Mouse (Mus musculus): ENCODE measurements at regions not wholly inside any gene's neighbourhood (a gene's known extent, or its start where the extent isn't known, plus 50 kb on each side); places are given as distances from the start of the nearest gene placed in this dataset.
"Not testable (repeated sequence)": the region's sequence is repeated elsewhere in the genome, so short reads cannot be mapped to it uniquely, and the experiment has no call there.

DNA sequence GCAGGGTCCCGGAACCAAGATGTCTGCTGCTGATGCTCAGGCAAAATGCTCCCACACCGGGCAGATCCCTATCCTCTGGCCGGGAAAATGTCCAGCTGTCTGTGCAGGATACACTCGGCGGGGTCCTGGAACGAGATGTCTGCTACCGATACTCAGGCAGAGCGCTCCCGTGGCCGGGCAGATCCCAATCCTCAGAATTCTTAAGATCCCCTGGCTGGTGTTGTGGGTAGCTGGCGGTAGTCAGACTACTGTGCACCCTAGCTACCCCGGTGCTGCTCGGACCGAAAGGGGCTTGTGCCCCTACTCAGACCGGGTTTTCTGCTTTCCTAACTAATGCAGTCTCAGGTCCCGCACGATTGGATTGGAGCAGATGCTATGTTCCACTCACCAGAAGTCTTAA is 104.9 kb upstream of the Creb5 start:
- TF ChIP-seq POLR2A (IDR thresholded peaks at IDR 0.05; ENCODE audit: low read depth, low read length); CTCF (conservative IDR thresholded peaks at IDR 0.05; ENCODE audit: insufficient read depth, insufficient read length, low read depth, low read length): not testable (repeated sequence)
